Mouse (Mus musculus) liver, postnatal 0 days (tissue): Measurements from ENCODE around the gene Ddx19a. TPM values are rescaled to one million over a fixed set of nuclear protein-coding genes. Genes with fewer than 3 reads are reported as not detected.

Source experiments
- ATAC-seq: fragments of 200-750 bp; cut with Nextera tagmentation; 2 replicates; pipeline ENCODE4 v1.8.0; 2017; ENCODE audit warnings: mild to moderate bottlenecking, moderate library complexity
- DNase-seq: peaks from one replicate; pipeline ENCODE4 v3.0.0-alpha.2; 2016
- H3K27ac ChIP-seq: fragments of 300-500 bp; sonication (generic); 2 replicates; pipeline ENCODE4 v1.5.1; 2014; ENCODE audit warnings: antibody characterized with exemption, moderate library complexity, mild to moderate bottlenecking, low read depth
- H3K27me3 ChIP-seq: fragments of 300-500 bp; sonication (generic); 2 replicates; pipeline ENCODE4 v1.6.1; 2014; ENCODE audit warnings: low read length, control low read depth, mixed read lengths; ENCODE audit not compliant: insufficient read depth
- H3K36me3 ChIP-seq: fragments of 300-500 bp; sonication (generic); replicated peaks from 2 replicates; pipeline ENCODE4 v1.6.1; 2014; ENCODE audit warnings: mild to moderate bottlenecking, control low read depth, low read length, moderate library complexity, mixed read lengths; ENCODE audit not compliant: insufficient read depth
- H3K4me1 ChIP-seq: fragments of 300-500 bp; sonication (generic); 2 replicates; pipeline ENCODE4 v1.6.1; 2014; ENCODE audit warnings: antibody characterized with exemption, mild to moderate bottlenecking, control low read depth; ENCODE audit not compliant: insufficient read depth
- H3K4me2 ChIP-seq: fragments of 300-500 bp; sonication (generic); 2 replicates; pipeline ENCODE4 v1.6.1; 2014; ENCODE audit warnings: low read depth, mild to moderate bottlenecking, low read length, moderate library complexity, mixed read lengths
- H3K4me3 ChIP-seq: fragments of 300-500 bp; sonication (generic); 2 replicates; pipeline ENCODE4 v1.5.1; 2014; ENCODE audit warnings: low read depth, low read length
- H3K9ac ChIP-seq: fragments of 300-500 bp; sonication (generic); replicated peaks from 2 replicates; pipeline ENCODE4 v1.6.1; 2014; ENCODE audit warnings: mild to moderate bottlenecking, moderate library complexity
- H3K9me3 ChIP-seq: fragments of 300-500 bp; sonication (generic); 2 replicates; pipeline ENCODE4 v1.6.1; 2016; ENCODE audit warnings: mild to moderate bottlenecking, control low read depth, low read length, mixed read lengths
- CTCF ChIP-seq: sonication (generic); IDR thresholded peaks from 2 replicates; pipeline ENCODE4 v1.5.1; 2016; ENCODE audit warnings: antibody characterized with exemption, low read depth
- EP300 ChIP-seq: IDR thresholded peaks from 2 replicates; pipeline ENCODE4 v1.6.1; 2016; ENCODE audit warnings: antibody characterized with exemption, low read depth, mild to moderate bottlenecking
- WGBS: fragments of 180-500 bp; shearing (Covaris S2); extraction: QIAGEN DNeasy Blood & Tissue Kit; methylation state at CpG from one replicate; pipeline ENCODE4 v1.1.7; 2014; ENCODE audit not compliant: insufficient replicate concordance; 5-methylcytosine and 5-hydroxymethylcytosine counted together
- polyA plus RNA-seq: library from polyadenylated mRNA; unstranded; fragments of >200 nt; fragmentation: Nextera tagmentation; extraction: Ambion mirVana; gene quantifications from 2 replicates; pipeline ENCODE4 v1.2.1, GENCODE M21; 2015

Ddx19a gene
- polyA plus RNA-seq, 1 experiment from 2014 or later, result 6.9 TPM

GRCm38 (mm10) chr8:110954776-110955175 lies 42.8 kb downstream of the Ddx19a start:
- H3K27ac ChIP-seq, result no peak overlapping the region
- no peak overlapping the region for H3K4me3 ChIP-seq
- DNase-seq, result no peak
- H3K9me3 ChIP-seq, result no peaks in the 10 kb centered on the region
- no peak overlapping the region for H3K9ac ChIP-seq
- no peak for ATAC-seq
- 60% methylated on average over 8 of the region's 8 CpGs for WGBS
- TF ChIP-seq CTCF (no peak), EP300 (no peak)
- H3K27me3 ChIP-seq, result no peaks in the 10 kb centered on the region
- peaks cover 25% of the 10 kb centered on the region for H3K36me3 ChIP-seq
- H3K4me2 ChIP-seq, result no peak overlapping the region
- peaks cover 2% of the 10 kb centered on the region; the same call in 1 of the 2 replicates for H3K4me1 ChIP-seq

- Histone ChIP-seq H3K4me3 (no peak overlapping the region), H3K9me3 (no peaks in the 10 kb centered on the region), H3K4me2 (no peak overlapping the region), H3K36me3 (peaks cover 5% of the 10 kb centered on the region; the same call in 1 of the 2 replicates), H3K9ac (no peak overlapping the region), H3K4me1 (peaks cover 2% of the 10 kb centered on the region; the same call in 1 of the 2 replicates), H3K27me3 (no peaks in the 10 kb centered on the region), H3K27ac (no peak overlapping the region)
- no peak for DNase-seq
- no peak for TF ChIP-seq EP300
- TF ChIP-seq CTCF, result no peak
- ATAC-seq, result no peak
- 73% methylated on average over 17 of the region's 17 CpGs for WGBS
Observed at GRCm38 (mm10) chr8:110950065-110950484, 47.5 kb downstream of the Ddx19a start.

- Histone ChIP-seq H3K27ac (no peak overlapping the region), H3K9ac (no peak overlapping the region), H3K9me3 (no peaks in the 10 kb centered on the region), H3K4me2 (no peak overlapping the region), H3K27me3 (no peaks in the 10 kb centered on the region), H3K4me1 (peaks cover 7% of the 10 kb centered on the region), H3K4me3 (no peak overlapping the region), H3K36me3 (peaks cover 3% of the 10 kb centered on the region; the same call in 1 of the 2 replicates)
- no peak for TF ChIP-seq CTCF
- TF ChIP-seq EP300, result no peak
- 49% methylated on average over 4 of the region's 4 CpGs for WGBS
- no peak for ATAC-seq
- no peak for DNase-seq
Observed at GRCm38 (mm10) chr8:110945716-110946115, 51.9 kb downstream of the Ddx19a start.

GRCm38 (mm10) chr8:110944276-110944876 lies 53.2 kb downstream of the Ddx19a start:
- H3K36me3 ChIP-seq, result no peaks in the 10 kb centered on the region; the same call in 1 of the 2 replicates
- 53% methylated on average over 7 of the region's 7 CpGs for WGBS

DNA sequence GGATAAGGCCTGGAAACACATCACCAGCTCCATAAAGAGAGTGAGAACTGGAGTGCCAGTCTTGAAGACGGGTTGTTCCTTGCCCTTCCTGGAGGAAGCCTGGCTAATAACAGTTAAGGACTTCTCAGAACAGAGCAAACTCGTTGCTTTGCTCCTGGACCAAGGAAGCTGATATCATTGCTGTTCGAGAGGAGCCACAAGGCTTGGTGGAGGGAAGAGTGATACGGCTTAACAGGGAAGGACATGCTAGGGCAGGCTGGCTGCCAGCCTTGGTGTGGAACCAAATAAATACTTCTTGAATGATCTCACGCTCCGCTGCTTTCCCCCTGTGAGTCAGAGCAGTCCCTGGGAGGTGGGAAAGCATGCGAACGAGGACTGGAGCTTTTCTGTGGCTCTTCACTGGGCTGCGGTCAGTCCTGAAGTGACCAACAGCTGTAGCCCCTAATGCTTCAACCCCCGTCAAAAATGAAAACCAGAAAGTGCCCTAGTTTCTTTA lies 56.1 kb downstream of the Ddx19a start:
- Histone ChIP-seq H3K27me3 (no peaks in the 10 kb centered on the region), H3K4me2 (no peak overlapping the region), H3K27ac (peak overlapping the region; percentile 44; the same call in 1 of the 2 replicates), H3K9me3 (no peaks in the 10 kb centered on the region), H3K9ac (no peak overlapping the region), H3K36me3 (0 out of 2 replicates have a peak, but pooled peaks cover 3% of the 10 kb centered on the region), H3K4me3 (no peak overlapping the region), H3K4me1 (peaks cover 22% of the 10 kb centered on the region)
- no peak for DNase-seq
- TF ChIP-seq EP300, result no peak
- no peak for TF ChIP-seq CTCF
- ATAC-seq, result peak; percentile 20; the same call in 1 of the 2 replicates
- WGBS, result 72% methylated on average over 10 of the region's 10 CpGs

More at GRCm38 (mm10) chr8:110944276-110944876, 53.2 kb downstream of the Ddx19a start:
- Histone ChIP-seq H3K9ac (no peak overlapping the region), H3K4me3 (no peak overlapping the region), H3K4me1 (peaks cover 10% of the 10 kb centered on the region), H3K4me2 (no peak overlapping the region), H3K9me3 (no peaks in the 10 kb centered on the region), H3K27me3 (no peaks in the 10 kb centered on the region), H3K27ac (no peak overlapping the region)
- TF ChIP-seq EP300 (no peak), CTCF (no peak)
- ATAC-seq, result no peak
- DNase-seq, result no peak

DNA sequence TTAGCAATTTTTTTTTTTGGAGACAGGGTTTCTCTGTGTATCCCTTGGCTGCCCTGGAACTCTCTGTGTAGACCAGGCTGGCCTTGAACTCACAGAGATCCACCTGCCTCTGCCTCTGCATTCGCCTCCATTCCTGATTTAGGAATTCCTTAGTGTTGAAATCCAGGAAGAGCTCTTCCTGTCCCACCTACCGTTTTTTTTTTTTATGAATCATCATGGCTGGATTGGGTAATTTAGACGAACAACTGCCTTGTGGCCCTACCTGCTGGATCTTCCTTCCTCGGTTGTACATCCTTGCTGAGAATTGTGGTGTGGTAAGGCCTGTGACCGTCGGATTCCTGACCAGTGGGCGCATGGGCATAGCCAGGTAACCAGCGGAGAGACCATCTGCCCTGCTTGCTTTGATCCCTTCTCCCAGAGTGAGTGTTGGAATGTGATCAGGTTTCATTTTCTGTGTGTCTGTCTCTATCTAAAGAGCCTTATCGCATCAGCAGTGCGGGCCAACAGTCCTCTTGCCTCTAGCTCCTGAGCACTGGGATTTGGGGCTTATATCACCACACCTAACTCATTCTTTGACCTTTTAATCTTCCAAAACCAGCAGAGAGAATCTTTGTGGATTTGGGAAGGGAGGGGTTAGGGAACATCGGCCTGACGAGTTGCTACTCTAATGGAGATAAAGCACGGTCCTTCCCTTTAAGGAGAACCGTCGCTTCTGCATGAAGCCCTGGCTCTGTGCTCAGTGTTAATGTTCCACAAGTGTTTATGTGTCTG lies 56.7 kb downstream of the Ddx19a start:
- Histone ChIP-seq H3K27ac (peak overlapping the region; percentile 44; the same call in 1 of the 2 replicates), H3K4me1 (peaks cover 22% of the 10 kb centered on the region), H3K9ac (no peak overlapping the region), H3K27me3 (no peaks in the 10 kb centered on the region), H3K4me3 (no peak overlapping the region), H3K4me2 (no peak overlapping the region), H3K36me3 (0 out of 2 replicates have a peak, but pooled peaks cover 3% of the 10 kb centered on the region), H3K9me3 (no peaks in the 10 kb centered on the region)
- no peak for TF ChIP-seq EP300
- TF ChIP-seq CTCF, result no peak
- whole genome bisulfite sequencing, result 70% methylated on average over 15 of the region's 15 CpGs
- DNase-seq, result no peak
- no peak for ATAC-seq
